Mouse (Mus musculus) spleen, postnatal 10 days (tissue): ENCODE measurements around the gene Glrp1.

Experiments
- DNase-seq, 2 experiments: peaks; one replicate each; pipeline ENCODE4 v3.0.0; 2021 to 2022; ENCODE audit warnings: low spot score in 2 of 2

Glrp1 gene

DNA sequence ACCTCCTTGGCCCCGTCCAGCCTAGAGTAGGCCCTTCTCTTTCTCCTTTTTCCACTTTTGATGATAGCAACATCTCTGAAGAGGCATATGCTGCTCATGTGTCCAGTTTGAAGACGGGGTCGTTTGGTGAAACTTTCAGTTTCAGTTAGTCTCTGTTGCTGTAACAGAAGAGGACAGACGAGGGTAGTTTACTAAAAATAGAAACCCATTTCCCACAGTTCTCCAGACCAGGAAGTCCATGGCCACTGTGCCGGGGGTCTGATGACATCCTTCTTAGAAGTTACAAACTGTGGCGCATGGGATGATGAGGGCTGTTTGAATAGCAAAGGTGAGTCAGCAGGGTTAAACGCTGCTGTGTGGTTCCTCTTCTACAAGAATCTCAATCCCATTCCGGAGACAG, at the start of gene Glrp1:
Gene Glrp1, minus strand, starts transcription at position 278 of the 400 bp plus-strand sequence.
- no peak for DNase-seq

DNA sequence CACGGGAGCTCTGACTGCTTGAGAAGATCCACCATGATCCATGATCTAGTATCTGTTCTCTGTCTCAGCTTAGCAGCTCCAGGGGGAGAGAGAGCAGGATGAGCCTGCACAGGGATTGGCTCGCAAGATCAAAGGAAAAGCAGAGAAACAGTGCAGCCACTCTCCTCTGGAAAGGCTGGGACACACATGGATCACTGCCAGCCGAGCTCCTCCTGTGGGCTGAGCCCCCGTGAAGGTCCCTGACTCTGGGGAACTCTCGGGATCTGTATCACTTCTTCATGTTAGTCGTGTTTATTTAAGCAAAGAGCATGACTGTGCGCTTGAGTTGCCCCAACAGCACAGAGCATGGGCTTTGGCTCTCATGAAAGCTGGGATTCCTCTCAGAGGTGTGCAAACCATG, 49.4 kb upstream of the Glrp1 start:
- no peak for DNase-seq

DNA sequence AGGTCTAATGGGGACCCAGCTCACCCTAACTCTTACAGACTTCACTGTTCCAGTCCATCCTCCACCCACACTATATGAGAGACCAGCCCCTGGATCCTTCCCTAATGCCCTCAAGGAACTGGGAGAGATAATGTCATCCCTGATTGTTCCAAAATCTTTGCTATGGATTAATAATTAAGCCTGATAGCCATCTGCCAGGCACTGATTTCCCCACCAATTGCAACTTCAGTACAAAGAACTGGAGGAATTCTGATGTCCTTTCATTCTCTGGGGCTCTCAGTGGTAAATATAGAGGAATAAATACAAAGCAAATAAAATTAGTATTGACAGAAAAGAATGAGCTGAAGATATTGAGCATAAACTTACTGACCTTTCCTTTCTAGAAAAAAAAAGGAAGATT, 48.9 kb upstream of the Glrp1 start:
- no peak for DNase-seq

DNA sequence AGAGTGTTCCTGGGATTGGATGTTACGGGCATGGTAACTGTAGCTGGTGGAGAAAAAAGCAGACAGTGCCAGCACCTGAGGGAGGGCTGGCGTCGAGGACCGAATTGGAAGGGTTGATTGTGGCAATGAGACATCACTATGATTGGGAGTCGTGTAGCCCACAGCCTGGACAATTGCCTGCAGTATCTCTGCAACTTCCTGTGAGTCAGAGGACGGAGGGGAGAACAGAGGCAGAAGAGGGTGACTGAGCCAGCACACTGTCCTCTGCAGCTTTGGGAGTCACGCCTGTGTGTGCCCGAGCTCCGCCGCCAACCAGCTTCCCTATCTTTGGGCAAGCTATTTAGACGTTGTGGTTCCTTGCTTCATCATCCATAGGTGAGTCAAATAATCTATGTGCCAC, 46.5 kb upstream of the Glrp1 start:
- DNase-seq = no peak

DNA sequence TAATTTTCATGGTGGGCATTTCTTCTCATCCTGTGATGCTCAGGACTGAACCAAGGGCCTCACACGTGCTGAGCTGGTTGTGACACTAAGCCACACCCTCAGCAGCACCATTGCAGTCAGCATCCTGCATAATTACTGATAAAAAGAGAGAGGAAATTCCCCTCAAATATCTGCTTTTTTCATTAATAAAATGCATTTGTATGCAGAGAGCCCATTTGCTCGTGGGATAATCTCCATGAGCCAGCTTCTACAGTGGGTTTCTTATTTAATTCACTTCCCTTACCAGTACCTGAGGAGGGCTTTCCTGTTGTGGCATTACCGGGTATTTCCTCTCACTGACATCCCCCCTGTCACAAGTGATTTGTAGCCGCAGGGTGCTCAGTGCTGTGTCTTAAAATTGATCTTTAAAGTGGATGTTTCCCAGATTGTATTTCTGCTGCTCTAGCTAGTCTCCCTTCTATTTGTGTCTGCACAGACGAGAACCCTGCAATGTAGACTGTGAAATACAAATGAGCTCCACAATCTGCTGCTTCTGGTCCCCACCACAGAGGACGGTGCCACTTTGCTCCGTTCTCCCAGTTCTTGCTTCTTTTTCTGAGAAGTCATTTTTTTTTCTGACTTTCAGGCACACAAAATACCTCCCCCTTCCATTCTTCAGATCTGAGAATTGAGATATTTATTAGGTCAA, 43.8 kb upstream of the Glrp1 start:
- DNase-seq = no peak

DNA sequence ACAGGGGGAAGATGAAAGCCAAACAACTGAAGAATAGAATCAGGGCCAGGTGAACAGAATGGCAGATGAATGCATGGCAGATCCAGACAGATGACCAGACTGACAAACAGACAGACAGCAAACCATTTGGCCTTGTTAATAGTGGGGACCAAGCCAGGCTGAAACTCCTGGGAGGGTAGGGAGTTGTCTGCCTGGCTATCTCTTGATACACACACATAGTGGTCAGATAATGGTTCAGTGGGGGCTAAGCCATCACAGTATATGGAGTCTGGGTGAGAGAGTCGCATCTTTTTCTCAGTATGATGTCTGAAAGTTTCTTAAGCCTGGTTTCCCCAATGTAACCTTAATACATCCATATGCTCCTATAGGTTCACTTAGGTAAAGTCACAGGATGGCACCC, 39.4 kb upstream of the Glrp1 start:
- DNase-seq = no peak

DNA sequence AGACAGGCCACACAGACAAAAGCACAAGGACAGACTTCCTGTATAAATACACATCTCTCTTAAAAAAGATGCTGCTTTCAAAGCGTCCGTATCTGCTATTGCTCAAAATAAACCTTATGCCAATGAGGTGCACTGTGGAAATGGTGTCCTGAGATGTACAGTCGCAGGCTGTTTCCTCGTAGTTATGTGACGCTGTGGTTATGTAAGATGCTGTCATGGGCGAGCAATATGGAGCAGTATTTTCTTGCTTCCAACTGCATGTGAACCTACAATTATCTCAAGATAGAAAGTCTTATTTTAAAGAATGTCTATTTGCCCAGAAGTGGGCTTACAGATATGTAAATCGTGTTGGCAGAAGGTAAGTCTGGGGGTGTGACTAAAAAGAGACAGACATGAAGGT, 37.3 kb upstream of the Glrp1 start:
- no peak for DNase-seq

DNA sequence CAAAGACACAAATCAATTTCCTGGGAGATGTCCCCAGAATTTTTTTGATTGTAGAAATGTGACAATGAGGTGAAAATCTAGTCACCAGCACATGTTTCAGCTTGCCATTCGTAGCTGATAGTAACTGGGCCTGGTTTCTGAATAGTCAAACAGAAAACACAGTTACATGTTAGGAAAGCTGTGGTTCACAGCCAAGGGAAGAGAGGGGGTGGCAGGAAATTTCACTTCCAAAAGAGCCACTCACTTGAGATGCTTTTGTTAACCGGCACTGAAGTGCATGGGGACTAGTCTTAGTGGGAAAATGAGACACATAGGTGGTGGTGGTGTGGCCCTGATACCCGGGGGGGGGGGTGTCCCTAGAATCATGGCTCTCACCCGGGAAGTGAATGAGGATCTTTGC, 33.7 kb upstream of the Glrp1 start:
- no peak for DNase-seq

DNA sequence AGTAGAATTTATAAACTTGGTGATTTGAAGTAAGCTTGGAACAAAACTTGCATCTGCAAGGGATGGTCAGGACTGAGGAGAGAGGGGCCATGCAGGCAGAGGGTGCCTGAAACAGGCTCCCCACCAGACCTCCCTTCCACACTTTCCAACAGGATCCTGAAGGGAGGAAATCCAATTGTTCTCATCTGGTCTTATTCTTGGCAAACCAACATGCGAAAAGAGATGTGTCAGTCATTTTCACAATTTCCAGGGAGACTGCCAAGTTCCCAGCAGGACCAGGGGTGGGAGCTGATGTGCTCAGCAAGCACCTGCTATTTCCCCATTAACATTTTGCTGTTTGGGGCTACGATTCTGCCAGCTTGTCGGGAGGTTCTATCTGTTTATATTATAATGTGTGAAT, 30.0 kb upstream of the Glrp1 start:
- DNase-seq = no peak

DNA sequence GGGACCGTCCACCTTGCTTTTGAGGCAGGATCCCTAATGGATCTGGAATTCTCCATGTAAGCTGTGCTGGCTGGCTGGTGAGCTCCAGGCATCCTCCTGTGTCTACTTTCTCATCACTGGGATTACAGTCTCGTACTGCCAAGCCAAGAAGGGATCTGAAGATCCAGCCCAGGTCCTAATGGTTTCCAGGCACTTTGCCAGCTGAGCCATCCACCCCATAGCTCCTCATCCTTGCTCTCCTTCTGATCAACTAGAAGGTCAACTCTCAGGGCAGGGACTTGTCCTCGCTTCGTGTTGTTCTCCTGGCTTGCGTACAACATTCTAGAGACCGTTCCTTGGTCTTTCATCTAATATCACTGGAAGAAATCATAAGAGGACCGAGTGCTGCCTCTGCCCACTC, 29.4 kb upstream of the Glrp1 start:
- no peak for DNase-seq

DNA sequence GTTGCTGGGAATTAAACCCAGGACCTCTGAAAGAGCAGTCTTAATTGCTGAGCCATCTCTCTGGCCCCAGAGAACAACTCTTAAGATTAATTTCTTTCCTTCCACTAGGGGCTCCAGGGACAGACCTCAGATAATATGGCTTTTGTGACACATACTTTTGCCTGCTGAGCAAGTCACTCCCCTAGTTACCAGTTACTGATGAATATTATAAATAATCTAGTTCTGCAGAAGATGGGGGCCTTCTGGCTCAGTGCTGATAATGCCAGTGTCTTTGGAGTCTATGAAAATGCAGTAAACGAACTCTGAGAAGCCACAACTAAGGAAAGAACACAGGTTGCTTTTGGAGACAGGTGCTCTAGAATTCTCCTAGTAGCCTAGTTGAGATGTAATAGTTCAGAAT, 26.4 kb upstream of the Glrp1 start:
- DNase-seq = no peak

DNA sequence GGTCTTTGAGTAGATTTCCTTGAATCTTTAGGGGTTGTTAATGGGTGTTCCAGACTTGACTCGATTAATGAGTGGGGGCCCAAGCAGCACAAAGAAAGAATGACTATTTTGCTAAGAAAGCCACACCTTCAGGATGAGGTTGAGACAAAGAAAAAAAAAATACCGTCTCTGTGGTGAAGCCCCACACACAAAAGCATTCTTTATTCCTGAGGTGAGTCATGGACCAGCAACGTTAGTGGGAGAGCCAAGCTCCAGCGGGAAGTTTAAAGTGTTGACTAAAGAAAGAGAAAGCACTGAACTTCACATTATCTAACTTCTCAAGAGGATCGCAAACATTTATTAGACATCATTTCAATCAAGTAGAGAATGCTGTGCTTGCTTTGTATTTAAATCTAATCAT, 24.2 kb upstream of the Glrp1 start:
- no peak for DNase-seq

DNA sequence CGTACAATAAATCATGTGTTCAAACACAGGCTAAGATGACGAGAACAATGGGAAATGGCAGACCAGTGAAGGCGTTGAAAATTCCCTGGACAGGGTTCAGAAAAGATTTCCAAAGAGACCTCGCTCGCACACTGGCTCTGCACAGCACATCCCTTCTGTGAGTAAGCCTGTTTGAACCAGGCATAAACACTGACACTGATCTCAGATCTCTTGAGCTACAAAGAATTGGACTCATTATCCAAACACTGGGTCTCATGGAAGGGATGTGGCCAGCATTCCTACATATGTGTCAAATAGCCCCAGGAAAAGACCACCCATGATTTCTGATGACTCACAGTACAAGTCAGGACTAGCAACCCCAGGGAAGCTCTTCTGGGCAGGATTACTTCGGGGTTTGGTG, 16.3 kb upstream of the Glrp1 start:
- no peak for DNase-seq

DNA sequence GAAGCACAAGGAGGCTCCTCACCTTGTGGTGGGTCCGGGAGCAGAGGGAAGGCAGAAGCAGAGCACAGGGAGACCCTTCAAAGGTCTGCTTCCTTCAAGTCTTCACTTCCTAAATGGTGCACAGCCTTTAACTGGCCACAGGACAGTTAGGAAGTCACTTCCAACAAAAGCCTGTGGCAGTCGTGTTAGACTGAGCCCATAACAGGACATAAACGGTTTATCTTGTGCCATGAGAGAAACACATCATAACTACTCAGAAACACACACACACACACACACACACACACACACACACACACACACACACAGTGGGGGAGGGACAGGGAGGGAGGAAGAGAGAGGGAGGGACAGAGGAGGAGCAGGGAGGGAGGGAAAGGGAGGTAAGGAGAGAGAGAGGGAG, 15.8 kb upstream of the Glrp1 start:
- DNase-seq = no peak

DNA sequence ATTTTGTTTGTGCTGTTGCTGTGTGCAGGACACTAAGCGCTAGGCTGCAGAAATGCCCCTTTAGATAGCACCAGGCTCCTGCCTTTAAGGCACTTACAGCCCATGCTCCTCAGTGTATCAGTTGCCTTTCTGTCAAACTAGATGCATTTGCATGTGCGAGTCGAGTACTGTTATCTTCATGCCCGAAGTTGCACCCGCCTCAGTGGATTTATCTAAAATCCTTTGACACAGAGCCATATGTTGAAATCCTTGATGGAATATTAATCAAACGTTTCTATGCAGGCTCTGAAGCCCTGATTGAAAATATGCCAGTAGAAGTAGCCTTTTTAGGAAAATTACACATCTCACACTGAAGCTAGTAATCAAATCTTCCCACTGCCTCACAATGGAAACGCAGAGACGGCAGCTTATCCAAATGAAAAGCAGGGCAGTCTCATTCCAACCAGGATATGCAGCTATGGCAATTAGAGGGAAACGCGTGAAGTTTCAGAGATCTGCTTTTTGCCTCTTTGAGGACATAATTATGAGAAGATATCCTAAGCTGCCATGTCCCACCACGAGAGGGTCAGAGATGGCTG, 11.4 kb upstream of the Glrp1 start:
- DNase-seq = no peak

DNA sequence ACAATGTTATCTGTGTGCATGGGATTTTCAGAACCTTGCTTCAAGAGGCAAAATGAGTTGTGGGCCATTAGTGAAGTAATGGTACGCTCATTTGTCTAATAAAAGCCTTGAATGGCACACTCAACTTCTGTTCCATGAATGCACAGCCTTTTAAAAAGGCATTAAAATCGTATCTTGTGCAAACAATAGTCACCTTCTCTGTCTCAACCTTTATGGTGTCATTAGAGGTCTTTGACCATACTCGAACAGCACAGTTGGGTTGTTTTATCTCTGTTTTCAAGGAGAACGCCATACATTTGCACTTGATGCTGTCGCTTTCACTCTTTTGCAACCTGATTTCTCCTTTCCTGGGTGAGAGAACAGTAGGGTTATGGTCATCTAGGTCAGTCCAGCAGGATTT, 3.7 kb upstream of the Glrp1 start:
- DNase-seq = no peak

DNA sequence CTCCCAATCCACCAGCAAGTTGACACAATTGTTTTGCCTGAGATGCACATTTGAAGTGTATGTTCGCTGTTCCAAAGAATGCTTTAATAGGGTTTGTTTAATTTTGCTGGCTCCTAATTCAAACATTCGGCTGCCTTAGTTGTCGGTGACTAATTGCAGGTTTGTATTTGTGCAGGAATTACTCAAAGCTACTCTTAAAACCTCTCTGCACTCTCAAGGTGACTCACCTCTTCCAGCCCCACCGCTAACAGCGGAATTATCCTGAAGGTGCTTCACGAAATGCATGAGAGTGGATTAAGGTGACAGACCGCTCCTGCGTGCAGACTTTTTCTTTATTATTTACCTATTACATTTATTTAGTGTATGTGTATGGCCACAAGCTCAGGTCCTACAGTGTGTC, 2.0 kb downstream of the Glrp1 start:
- no peak for DNase-seq

DNA sequence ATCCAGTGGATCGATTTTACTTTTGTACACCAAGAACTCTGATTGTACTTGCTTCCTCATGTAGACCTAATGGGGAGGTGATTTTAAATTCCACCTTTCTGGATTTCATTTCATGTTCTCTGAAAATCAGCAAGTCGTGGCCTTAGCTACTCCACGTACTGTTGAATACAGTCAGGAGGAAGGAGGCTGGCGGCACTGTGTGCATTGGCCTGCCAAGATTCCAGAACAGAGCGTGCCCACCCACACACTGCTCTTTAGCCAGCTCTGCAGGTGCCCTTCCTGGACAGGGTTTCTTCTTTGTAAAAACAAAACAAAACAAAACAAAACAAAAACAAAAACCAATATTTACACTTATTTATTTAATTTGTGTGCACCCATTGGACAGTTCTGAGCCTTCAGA, 2.7 kb downstream of the Glrp1 start:
- no peak for DNase-seq

DNA sequence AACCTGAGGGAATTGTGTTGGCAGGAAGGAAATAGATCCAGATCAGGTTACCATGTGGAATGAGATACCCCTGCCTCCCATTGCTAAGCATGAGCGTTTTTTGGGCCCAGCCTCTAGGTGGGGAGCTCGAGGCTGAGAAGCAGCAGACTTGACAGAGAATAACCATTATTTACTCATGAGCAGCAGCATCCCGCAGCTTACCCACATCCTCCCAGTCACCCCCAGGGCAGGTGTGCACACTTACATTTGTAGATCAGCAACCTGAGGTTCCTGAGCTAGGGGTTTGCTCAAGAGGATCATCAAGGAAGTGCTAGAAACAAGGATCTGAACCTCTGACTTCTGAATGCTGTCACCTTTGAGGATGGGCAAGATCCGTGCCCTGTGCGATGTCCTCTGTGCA, 3.5 kb downstream of the Glrp1 start:
- DNase-seq = no peak

DNA sequence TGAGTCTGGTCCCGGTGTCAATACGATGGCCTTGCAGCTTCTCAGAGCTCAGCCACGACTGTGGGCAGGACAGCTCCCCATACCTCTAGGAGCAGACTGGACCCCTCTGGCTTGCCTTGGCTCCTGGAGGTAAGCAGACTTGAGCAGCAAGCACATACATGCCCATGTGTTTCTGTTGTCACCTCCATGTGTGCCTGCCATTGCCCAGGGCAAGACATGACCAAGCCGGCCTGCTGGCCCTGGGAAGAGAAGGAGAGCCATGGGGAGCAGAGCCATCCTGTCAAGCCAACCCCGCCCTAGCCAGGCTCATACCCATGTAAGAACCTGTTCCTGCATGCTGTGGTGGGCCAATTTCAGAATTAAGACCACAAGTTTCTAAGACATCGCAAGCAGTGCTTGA, 4.2 kb downstream of the Glrp1 start:
- no peak for DNase-seq

DNA sequence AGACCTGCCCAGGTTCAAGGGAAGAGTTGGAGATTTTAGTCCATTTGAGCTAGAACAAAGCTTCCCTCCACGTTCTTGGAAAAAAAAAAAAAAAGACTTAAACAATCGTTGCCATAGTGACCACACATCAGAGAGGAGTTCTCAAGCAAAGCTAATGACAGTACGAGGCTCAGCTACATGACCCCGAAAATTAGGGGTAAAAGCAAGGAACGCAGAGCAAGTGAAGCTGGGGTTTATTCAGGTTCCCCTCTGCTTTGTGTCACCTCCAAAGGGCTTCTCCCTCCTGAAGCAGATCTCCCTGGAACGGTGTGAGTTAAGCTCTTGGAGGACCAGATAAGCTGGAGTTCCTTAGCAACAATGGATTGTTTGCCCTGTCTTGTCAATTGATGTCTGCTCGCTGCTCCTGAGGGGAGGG, 5.3 kb downstream of the Glrp1 start:
- no peak for DNase-seq

DNA sequence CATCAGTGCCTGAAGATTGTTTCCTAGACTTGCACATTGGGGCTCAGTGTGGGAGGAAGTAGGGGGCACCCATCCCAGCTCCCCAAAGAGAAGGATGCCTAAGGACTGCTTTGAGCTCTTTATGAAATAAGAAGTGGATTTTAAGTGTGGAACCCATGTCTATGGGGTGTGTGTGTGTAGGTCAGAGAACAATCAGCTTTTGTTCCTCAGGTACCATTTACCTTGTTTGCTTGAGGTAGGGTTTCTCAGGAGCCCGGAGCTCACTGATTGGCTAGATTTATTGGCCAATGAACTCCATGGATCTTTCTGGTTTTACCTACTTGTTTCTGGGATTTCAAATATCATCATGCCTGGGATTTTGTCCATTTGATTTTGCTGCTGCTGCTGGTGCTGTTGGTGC, 7.0 kb downstream of the Glrp1 start:
- no peak for DNase-seq

DNA sequence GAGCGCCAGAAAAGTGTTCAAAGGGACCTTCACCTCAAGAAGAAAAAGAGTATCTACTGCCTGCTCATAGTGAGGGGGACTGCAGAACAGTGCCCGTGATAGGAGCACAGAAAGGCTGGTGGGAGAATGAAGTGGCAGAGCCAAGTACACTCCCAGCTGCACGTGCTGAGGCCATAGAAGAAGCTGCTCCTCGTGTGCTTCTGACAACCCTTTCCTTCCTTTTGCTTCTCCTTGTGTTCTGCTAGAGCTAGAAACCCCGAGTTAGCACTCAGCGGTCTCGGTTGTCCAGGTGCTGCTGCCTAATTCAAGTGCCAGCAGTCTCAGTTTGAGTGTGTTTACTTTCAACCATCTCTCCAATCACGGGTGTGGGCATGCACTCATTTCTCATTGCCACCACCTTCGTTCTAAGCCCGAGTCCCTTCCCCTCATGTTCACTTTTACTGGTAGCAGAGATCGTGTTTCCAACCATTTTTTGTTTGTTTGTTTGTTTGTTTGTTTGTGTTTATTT, 10.6 kb downstream of the Glrp1 start:
- no peak for DNase-seq

DNA sequence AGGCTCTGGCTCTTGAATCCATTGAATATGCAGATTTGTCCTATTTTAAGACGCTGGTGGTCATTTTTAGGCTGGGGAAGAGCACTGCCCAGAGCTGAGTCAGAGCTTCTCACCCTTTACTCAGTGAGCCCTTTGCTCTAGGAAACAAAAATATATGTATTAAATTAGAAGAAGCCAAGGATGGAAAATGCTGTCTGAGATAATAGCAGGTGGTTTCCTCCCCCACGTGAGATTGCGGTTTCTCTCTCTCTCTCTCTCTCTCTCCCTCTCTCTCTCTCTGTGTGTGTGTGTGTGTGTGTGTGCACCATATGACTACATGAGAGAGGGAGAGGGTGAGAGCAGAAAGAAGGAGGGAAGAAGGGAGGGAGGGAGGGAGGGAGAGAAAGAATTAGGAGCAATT, 12.5 kb downstream of the Glrp1 start:
- DNase-seq = no peak
